Mouse (Mus musculus) ES-E14 (cell line): ENCODE data around the gene Prrg4. TPM values are rescaled to one million over a fixed set of nuclear protein-coding genes. Genes with fewer than 3 reads are reported as not detected.

Experiments used
- DNase-seq: peaks from one replicate; pipeline ENCODE4 v3.0.0-alpha.2; 2013; ENCODE audit warnings: low read depth, low spot score
- H3K27ac ChIP-seq: 2 replicates; pipeline ENCODE4 v1.5.1; 2012; ENCODE audit warnings: low read depth, mild to moderate bottlenecking, low read length, moderate library complexity, mixed read lengths; ENCODE audit not compliant: poor library complexity, insufficient read depth, severe bottlenecking
- H3K36me3 ChIP-seq: 2 replicates; pipeline ENCODE4 v1.6.1; 2012; ENCODE audit warnings: mild to moderate bottlenecking, low read length, moderate library complexity, mixed read lengths; ENCODE audit not compliant: control insufficient read depth, poor library complexity, insufficient read depth, severe bottlenecking
- H3K4me1 ChIP-seq, 2 experiments: fragments of 150-350 bp in 1 of 2; sonication (generic) in 1 of 2; 2 replicates each; pipeline ENCODE4 v1.6.1; 2012; ENCODE audit warnings: low read length in 2 of 2, mild to moderate bottlenecking in 1 of 2, mixed read lengths in 1 of 2; ENCODE audit not compliant: control insufficient read depth in 2 of 2, insufficient read depth in 2 of 2, poor library complexity in 1 of 2
- H3K4me3 ChIP-seq, 2 experiments: fragments of 150-350 bp in 1 of 2; sonication (generic) in 1 of 2; 2 replicates each; pipeline ENCODE4 v1.5.1; 2012; ENCODE audit warnings: low read length in 2 of 2, low read depth in 1 of 2, mild to moderate bottlenecking in 1 of 2, mixed read lengths in 1 of 2; ENCODE audit not compliant: insufficient read depth in 1 of 2, poor library complexity in 1 of 2, severe bottlenecking in 1 of 2
- H3K9ac ChIP-seq: 2 replicates; pipeline ENCODE4 v1.6.1; 2012; ENCODE audit warnings: low read depth, mild to moderate bottlenecking, low read length, mixed read lengths; ENCODE audit not compliant: poor library complexity, insufficient read depth, severe bottlenecking
- H3K9me3 ChIP-seq: fragments of 150-350 bp; sonication (generic); 2 replicates; pipeline ENCODE4 v1.6.1; 2012; ENCODE audit warnings: low read depth, mild to moderate bottlenecking, low read length; ENCODE audit not compliant: control insufficient read depth, insufficient read depth
- CHD2 ChIP-seq: IDR thresholded peaks from 2 replicates; pipeline ENCODE4 v1.6.1; 2014; ENCODE audit warnings: mild to moderate bottlenecking, low read depth, low read length, inconsistent platforms
- HCFC1 ChIP-seq: IDR thresholded peaks from 2 replicates; pipeline ENCODE4 v1.6.1; 2012; ENCODE audit warnings: low read length, inconsistent platforms, borderline replicate concordance; ENCODE audit not compliant: insufficient read depth
- MAFK ChIP-seq: IDR thresholded peaks from 2 replicates; pipeline ENCODE4 v1.6.1; 2014; ENCODE audit warnings: mild to moderate bottlenecking, low read depth, low read length, inconsistent platforms; ENCODE audit not compliant: insufficient read depth
- ZC3H11A ChIP-seq: IDR thresholded peaks from 2 replicates; pipeline ENCODE4 v1.6.1; 2012; ENCODE audit warnings: low read depth, mild to moderate bottlenecking, inconsistent platforms, low read length, borderline replicate concordance
- ZNF384 ChIP-seq: IDR thresholded peaks from 2 replicates; pipeline ENCODE4 v1.6.1; 2012; ENCODE audit warnings: low read depth, low read length, inconsistent platforms
- in situ Hi-C, 2 experiments: fragments of 600-800 bp; cut with MboI; formaldehyde crosslinking; loops; one replicate each; pipeline ENCODE4 v1.15.1; 2025; ENCODE audit warnings: low sequenced_read_pairs in 2 of 2, inconsistent platforms in 1 of 2; ENCODE audit not compliant: unreplicated experiment in 2 of 2
- total RNA-seq: library from RNA; depleted of rRNA; stranded (reverse); fragments of 300-350 nt; gene quantifications from 2 replicates; pipeline ENCODE4 v1.2.3, GENCODE M21; 2012

Gene Prrg4
- total RNA-seq, 1 experiment, result 45.4 TPM

- H3K9me3 ChIP-seq, result no peaks in the 10 kb centered on the region
- H3K36me3 ChIP-seq, result peaks cover 3% of the 10 kb centered on the region
- no peak overlapping the region for H3K4me3 ChIP-seq
- in situ Hi-C loops, result no loop called here
- no peak overlapping the region for H3K9ac ChIP-seq
- no peak for DNase-seq
- H3K4me1 ChIP-seq, result peaks cover 5 to 15% of the 10 kb centered on the region in 2 experiments; a peak in 2 of 4 replicates
- no peak overlapping the region for H3K27ac ChIP-seq
- no peak for TF ChIP-seq CHD2
- no peak for TF ChIP-seq ZC3H11A
- no peak for TF ChIP-seq MAFK
- TF ChIP-seq HCFC1, result no peak
- TF ChIP-seq ZNF384, result no peak
Observed at GRCm38 (mm10) chr2:104847645-104848044, 2.0 kb downstream of the Prrg4 start.

- no peak for DNase-seq
- in situ Hi-C loops, result no loop called here
- H3K27ac ChIP-seq, result no peak overlapping the region
- no peaks in the 10 kb centered on the region for H3K9me3 ChIP-seq
- H3K4me3 ChIP-seq, result no peak overlapping the region
- no peak for TF ChIP-seq MAFK
- no peak for TF ChIP-seq CHD2
- TF ChIP-seq ZNF384, result no peak
- peaks cover 2 to 15% of the 10 kb centered on the region in 2 experiments; a peak in 2 of 4 replicates for H3K4me1 ChIP-seq
- H3K9ac ChIP-seq, result no peak overlapping the region
- peaks cover 5% of the 10 kb centered on the region for H3K36me3 ChIP-seq
Observed at GRCm38 (mm10) chr2:104846638-104847414, 2.9 kb downstream of the Prrg4 start.

GRCm38 (mm10) chr2:104842559-104842958 is 7.1 kb downstream of the Prrg4 start:
- Histone ChIP-seq H3K36me3 (peaks cover 7% of the 10 kb centered on the region), H3K9me3 (no peaks in the 10 kb centered on the region), H3K27ac (no peak overlapping the region), H3K9ac (no peak overlapping the region), H3K4me3 (no peak overlapping the region), H3K4me1 (peaks cover 0 to 13% of the 10 kb centered on the region in 2 experiments; a peak in 2 of 4 replicates)
- no peak for DNase-seq
- in situ Hi-C loops, result no loop called here
- TF ChIP-seq ZNF384, result no peak
- no peak for TF ChIP-seq HCFC1
- TF ChIP-seq CHD2, result no peak
- no peak for TF ChIP-seq MAFK
- TF ChIP-seq ZC3H11A, result no peak

GRCm38 (mm10) chr2:104841736-104842135 is 7.9 kb downstream of the Prrg4 start:
- no peak for TF ChIP-seq MAFK
- TF ChIP-seq HCFC1, result no peak
- TF ChIP-seq ZC3H11A, result no peak
- no peak for TF ChIP-seq CHD2
- TF ChIP-seq ZNF384, result no peak
- Histone ChIP-seq H3K9me3 (no peaks in the 10 kb centered on the region), H3K9ac (no peak overlapping the region), H3K27ac (no peak overlapping the region), H3K4me3 (no peak overlapping the region), H3K4me1 (peaks cover 0 to 9% of the 10 kb centered on the region in 2 experiments; a peak in 2 of 4 replicates), H3K36me3 (peaks cover 8% of the 10 kb centered on the region)
- DNase-seq, result no peak
- in situ Hi-C loops, result no loop called here

- no peak for DNase-seq
- Histone ChIP-seq H3K4me1 (peaks cover 0 to 7% of the 10 kb centered on the region in 2 experiments; a peak in 2 of 4 replicates), H3K36me3 (peaks cover 8% of the 10 kb centered on the region), H3K9ac (no peak overlapping the region), H3K9me3 (no peaks in the 10 kb centered on the region), H3K27ac (no peak overlapping the region), H3K4me3 (no peak overlapping the region)
- TF ChIP-seq ZC3H11A (no peak), MAFK (no peak), HCFC1 (no peak), CHD2 (no peak), ZNF384 (no peak)
- in situ Hi-C loops, result no loop called here
Observed at GRCm38 (mm10) chr2:104840974-104841373, 8.7 kb downstream of the Prrg4 start.
